ENCODE assay signal across 21 mouse cellular contexts in genomic region chr13:51834520-51834919, GRCm38 (mm10). TPM values are rescaled to one million over a fixed set of nuclear protein-coding genes. Genes with fewer than 3 reads are reported as not detected.
DNase-seq lines count a peak whose midpoint lies in the region; ATAC-seq and TF ChIP-seq lines count a peak whose summit lies in the region.
"Had no signal": no experiment of that assay in that cellular context is flagged by ENCODE, and none has a peak within 500 bp of the region (broad histone marks: within the 10 kb centered on the region; RNA-seq: fewer than 3 reads in every experiment).

No protein-coding gene starts in this region.

- TF ChIP-seq CTCF in intestine, postnatal 0 days (IDR thresholded peaks at IDR 0.05; ENCODE audit: low read depth), result no peak
- TF ChIP-seq CTCF in liver, embryonic 14.5 days (IDR thresholded peaks at IDR 0.05; ENCODE audit: low read depth), result no peak
- no peak for TF ChIP-seq CTCF in G1E (IDR thresholded peaks at IDR 0.05; ENCODE audit: low read depth, low read length)

- no peaks in the 10 kb centered on the region for H3K9me3 ChIP-seq in intestine, embryonic 16.5 days (ENCODE audit: control insufficient read depth, low read length)
- H3K9me3 ChIP-seq in intestine, postnatal 0 days (ENCODE audit: control insufficient read depth), result no peaks in the 10 kb centered on the region
- no peaks in the 10 kb centered on the region for H3K9me3 ChIP-seq in liver, embryonic 14.5 days (ENCODE audit: control insufficient read depth, low read length)
- H3K9me3 ChIP-seq in G1E (replicated peaks), result no peaks in the 10 kb centered on the region
- no peaks in the 10 kb centered on the region for H3K9me3 ChIP-seq in liver, embryonic 15.5 days (replicated peaks)
- H3K9me3 ChIP-seq: embryonic facial prominence, embryonic 12.5 days; embryonic facial prominence, embryonic 15.5 days; forebrain, embryonic 12.5 days; forebrain, embryonic 15.5 days; hindbrain, embryonic 12.5 days; hindbrain, embryonic 15.5 days had no signal

- H3K4me1 ChIP-seq in intestine, embryonic 16.5 days (ENCODE audit: control insufficient read depth, insufficient read depth, low read length), result peaks cover 4% of the 10 kb centered on the region
- no peaks in the 10 kb centered on the region for H3K4me1 ChIP-seq in intestine, postnatal 0 days (replicated peaks; ENCODE audit: control insufficient read depth, insufficient read depth, low read length)
- H3K4me1 ChIP-seq in liver, embryonic 14.5 days (replicated peaks; ENCODE audit: control insufficient read depth in 2 of 2, insufficient read depth in 2 of 2, low read length in 1 of 2), result peaks cover 3 to 21% of the 10 kb centered on the region in 2 experiments; a peak in 3 of 4 replicates
- H3K4me1 ChIP-seq in G1E (ENCODE audit: insufficient read depth, low read depth, low read length), result peaks cover 57% of the 10 kb centered on the region
- H3K4me1 ChIP-seq in liver, embryonic 15.5 days (replicated peaks), result peaks cover 20% of the 10 kb centered on the region
- H3K4me1 ChIP-seq: embryonic facial prominence, embryonic 15.5 days; forebrain, embryonic 15.5 days had no signal

- 46% methylated on average over 2 of the region's 2 CpGs for WGBS in intestine, embryonic 16.5 days
- 32% methylated on average over 2 of the region's 2 CpGs for WGBS in intestine, postnatal 0 days
- 12% methylated on average over 2 of the region's 2 CpGs for WGBS in liver, embryonic 14.5 days (ENCODE audit: insufficient replicate concordance)
- 3% methylated on average over 2 of the region's 2 CpGs for WGBS in liver, embryonic 15.5 days (ENCODE audit: insufficient replicate concordance)

- H3K9ac ChIP-seq in intestine, embryonic 16.5 days (ENCODE audit: low read depth, low read length), result no peak overlapping the region
- no peak overlapping the region for H3K9ac ChIP-seq in intestine, postnatal 0 days (ENCODE audit: low read depth, low read length)
- H3K9ac ChIP-seq in liver, embryonic 14.5 days (replicated peaks), result no peak overlapping the region
- H3K9ac ChIP-seq in liver, embryonic 15.5 days, result no peak overlapping the region
- H3K9ac ChIP-seq: embryonic facial prominence, embryonic 12.5 days; embryonic facial prominence, embryonic 15.5 days; forebrain, embryonic 12.5 days; forebrain, embryonic 15.5 days; hindbrain, embryonic 12.5 days; hindbrain, embryonic 15.5 days had no signal

- 0 out of 2 replicates have a peak, but pooled peaks have one; percentile 17 for ATAC-seq in intestine, embryonic 16.5 days
- ATAC-seq in intestine, postnatal 0 days, result no peak
- ATAC-seq in liver, embryonic 14.5 days (ENCODE audit: insufficient read depth), result 0 out of 2 replicates have a peak, but pooled peaks have one; percentile 25
- peak; percentile 64 for ATAC-seq in G1E (ENCODE audit: extremely low read depth, insufficient number of reproducible peaks, low FRiP score, poor library complexity, severe bottlenecking)
- ATAC-seq in liver, embryonic 15.5 days (ENCODE audit: insufficient read depth), result peak; percentile 23; the same call in 1 of the 2 replicates
- ATAC-seq: activated CD4-positive, CD25-positive, alpha-beta regulatory T cell, adult 4 months; forebrain, embryonic 15.5 days had no signal

- no peak overlapping the region for H3K27ac ChIP-seq in intestine, embryonic 16.5 days (ENCODE audit: low read length)
- H3K27ac ChIP-seq in intestine, postnatal 0 days (ENCODE audit: low read depth, low read length), result no peak overlapping the region
- H3K27ac ChIP-seq in liver, embryonic 14.5 days, result no peak overlapping the region
- no peak overlapping the region for H3K27ac ChIP-seq in liver, embryonic 15.5 days (replicated peaks)
- H3K27ac ChIP-seq: embryonic facial prominence, embryonic 12.5 days; embryonic facial prominence, embryonic 15.5 days; forebrain, embryonic 12.5 days; forebrain, embryonic 15.5 days; gastrocnemius, adult 2 months; hindbrain, embryonic 12.5 days; hindbrain, embryonic 15.5 days had no signal

- H3K4me3 ChIP-seq in intestine, embryonic 16.5 days (ENCODE audit: low read length), result no peak overlapping the region
- no peak overlapping the region for H3K4me3 ChIP-seq in intestine, postnatal 0 days (ENCODE audit: low read depth, low read length)
- H3K4me3 ChIP-seq in liver, embryonic 14.5 days (ENCODE audit: insufficient read depth in 1 of 2, low read depth in 2 of 2, low read length in 2 of 2), result no peak overlapping the region
- peak overlapping the region; percentile 40; the same call in 1 of the 2 replicates for H3K4me3 ChIP-seq in G1E (ENCODE audit: low read depth, low read length)
- no peak overlapping the region for H3K4me3 ChIP-seq in liver, embryonic 15.5 days (replicated peaks)
- H3K4me3 ChIP-seq: embryonic facial prominence, embryonic 12.5 days; embryonic facial prominence, embryonic 15.5 days; forebrain, embryonic 12.5 days; forebrain, embryonic 15.5 days; gastrocnemius, adult 2 months; hindbrain, embryonic 12.5 days; hindbrain, embryonic 15.5 days had no signal

- DNase-seq in liver, embryonic 14.5 days (ENCODE audit: low read depth in 3 of 3, low spot score in 3 of 3), result no peak
- DNase-seq in liver (no peak), G1E (ENCODE audit: low spot score) (peak; percentile 45)
- DNase-seq in layer of hippocampus, postnatal 36 days, result no peak
- no peak for DNase-seq in frontal cortex, postnatal 36 days (ENCODE audit: low spot score in 2 of 2)
- DNase-seq: adrenal gland, adult 8-10 months; adrenal gland, postnatal 25 days; gastrocnemius, adult 2 months; gastrocnemius, postnatal 14 days; heart, adult 11 months had no signal

- TF ChIP-seq EP300 in liver, embryonic 14.5 days (IDR thresholded peaks at IDR 0.05; ENCODE audit: low read depth), result 0 out of 2 replicates have a peak, but pooled peaks have one; percentile 8

- H3K4me2 ChIP-seq in intestine, embryonic 16.5 days (ENCODE audit: low read depth, low read length), result no peak overlapping the region
- H3K4me2 ChIP-seq in intestine, postnatal 0 days (replicated peaks; ENCODE audit: low read depth), result no peak overlapping the region
- H3K4me2 ChIP-seq in liver, embryonic 14.5 days (ENCODE audit: low read depth), result no peak overlapping the region
- H3K4me2 ChIP-seq in liver, embryonic 15.5 days, result no peak overlapping the region
- H3K4me2 ChIP-seq: embryonic facial prominence, embryonic 12.5 days; embryonic facial prominence, embryonic 15.5 days; forebrain, embryonic 12.5 days; forebrain, embryonic 15.5 days; heart, embryonic 11.5 days; hindbrain, embryonic 12.5 days; hindbrain, embryonic 15.5 days had no signal

- no peaks in the 10 kb centered on the region for H3K36me3 ChIP-seq in intestine, embryonic 16.5 days (ENCODE audit: control insufficient read depth, insufficient read depth, low read length)
- H3K36me3 ChIP-seq in intestine, postnatal 0 days (ENCODE audit: control insufficient read depth, insufficient read depth), result no peaks in the 10 kb centered on the region
- no peaks in the 10 kb centered on the region for H3K36me3 ChIP-seq in liver, embryonic 14.5 days (replicated peaks; ENCODE audit: control insufficient read depth, insufficient read depth, low read depth)
- no peaks in the 10 kb centered on the region for H3K36me3 ChIP-seq in G1E (replicated peaks)
- H3K36me3 ChIP-seq in liver, embryonic 15.5 days (replicated peaks), result no peaks in the 10 kb centered on the region
- H3K36me3 ChIP-seq: embryonic facial prominence, embryonic 12.5 days; embryonic facial prominence, embryonic 15.5 days; forebrain, embryonic 12.5 days; forebrain, embryonic 15.5 days; hindbrain, embryonic 12.5 days; hindbrain, embryonic 15.5 days had no signal

- no peaks in the 10 kb centered on the region for H3K27me3 ChIP-seq in intestine, embryonic 16.5 days (replicated peaks; ENCODE audit: control insufficient read depth, insufficient read depth, low read length)
- H3K27me3 ChIP-seq in intestine, postnatal 0 days (replicated peaks; ENCODE audit: control insufficient read depth, insufficient read depth, low read length), result no peaks in the 10 kb centered on the region
- H3K27me3 ChIP-seq in liver, embryonic 14.5 days (ENCODE audit: control insufficient read depth, insufficient read depth, low read length), result no peaks in the 10 kb centered on the region
- H3K27me3 ChIP-seq in G1E (ENCODE audit: insufficient read depth, low read length), result peaks cover 31% of the 10 kb centered on the region
- peaks cover 3% of the 10 kb centered on the region; the same call in 1 of the 2 replicates for H3K27me3 ChIP-seq in liver, embryonic 15.5 days
- H3K27me3 ChIP-seq: embryonic facial prominence, embryonic 12.5 days; embryonic facial prominence, embryonic 15.5 days had no signal

RNA-seq across cellular contexts. Expression of gene Gadd45g, which starts 12.0 kb away (rescaled TPM):
- 36.4 and 40.8 TPM in 2 replicates for polyA plus RNA-seq in intestine, embryonic 16.5 days (2015; fragmentation: Nextera tagmentation; extraction: Ambion mirVana)
- 28.7 and 32.7 TPM in 2 replicates for polyA plus RNA-seq in intestine, postnatal 0 days (2015; fragmentation: Nextera tagmentation; extraction: Ambion mirVana)
- 11.4 and 14.4 TPM in 2 replicates for polyA plus RNA-seq in liver, embryonic 14.5 days (2012; rRNA removed)
- 12.7 and 14.5 TPM in 2 replicates for polyA plus RNA-seq in liver, embryonic 14.5 days (2014; fragmentation: Nextera tagmentation; extraction: Ambion mirVana)
- total RNA-seq in G1E (2014; fragmentation: Nextera tagmentation) (6.6 and 8.1 TPM in 2 replicates), G1E (2017) (28.7 and 32.6 TPM in 2 replicates)
- polyA plus RNA-seq in G1E (2012), result 13.2 and 13.6 TPM in 2 replicates
- polyA plus RNA-seq in liver, embryonic 15.5 days (2015; fragmentation: Nextera tagmentation; extraction: Ambion mirVana), result 13.3 and 14.0 TPM in 2 replicates
- total RNA-seq in layer of hippocampus, postnatal 36 days (2021), result 10 to 100 TPM; 19.9 to 22.3 TPM

RNA-seq across cellular contexts. Expression of gene Sema4d, which starts 41.0 kb away (rescaled TPM):
- 5.7 and 5.9 TPM in 2 replicates for polyA plus RNA-seq in intestine, embryonic 16.5 days (2015; fragmentation: Nextera tagmentation; extraction: Ambion mirVana)
- polyA plus RNA-seq in intestine, postnatal 0 days (2015; fragmentation: Nextera tagmentation; extraction: Ambion mirVana), result 3.4 TPM in 2 replicates
- 4.2 and 4.7 TPM in 2 replicates for polyA plus RNA-seq in liver, embryonic 14.5 days (2012; rRNA removed)
- polyA plus RNA-seq in liver, embryonic 14.5 days (2014; fragmentation: Nextera tagmentation; extraction: Ambion mirVana), result 4.6 and 6.1 TPM in 2 replicates
- total RNA-seq in G1E (2014; fragmentation: Nextera tagmentation), result 62.1 and 66.9 TPM in 2 replicates
- total RNA-seq in G1E (2017), result 15.6 and 17.3 TPM in 2 replicates
- polyA plus RNA-seq in G1E (2012), result 58.6 and 64.7 TPM in 2 replicates
- 3.8 and 4.6 TPM in 2 replicates for polyA plus RNA-seq in liver, embryonic 15.5 days (2015; fragmentation: Nextera tagmentation; extraction: Ambion mirVana)
- total RNA-seq in layer of hippocampus, postnatal 36 days (2021), result 100 to 1,000 TPM in 1 of 2 experiments, 10 to 100 TPM in 1; 96.5 to 108 TPM
